Mouse (Mus musculus) left cerebral cortex, adult 9 months (tissue): Measurements from ENCODE around the gene Gm17662.

Experiments used
- DNase-seq, 2 experiments: peaks; one replicate each; pipeline ENCODE4 v3.0.0; 2022; ENCODE audit warnings: low spot score in 2 of 2

Gene Gm17662

GRCm38 (mm10) chr4:104888499-104889262, 31.6 kb downstream of the Gm17662 start:
- no peak for DNase-seq

DNA sequence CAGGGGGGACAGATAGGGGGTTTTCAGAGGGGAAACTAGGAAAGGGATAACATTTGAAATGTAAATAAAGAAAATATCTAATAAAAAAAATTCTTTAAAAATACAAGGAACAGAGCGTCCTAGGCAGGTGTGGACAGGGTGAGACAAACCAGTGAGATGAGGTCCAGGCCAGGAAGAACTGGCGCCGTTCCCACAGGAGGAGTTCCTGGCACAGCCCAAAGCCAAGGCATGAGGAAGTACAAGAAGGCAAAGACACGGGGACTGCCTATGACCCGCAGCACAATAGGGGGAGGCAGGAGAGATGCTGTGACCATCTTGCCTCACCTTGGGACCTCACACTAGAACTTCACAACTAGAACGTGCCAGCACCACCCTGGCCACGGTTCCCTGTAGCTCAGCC, 34.6 kb downstream of the Gm17662 start:
- no peak for DNase-seq

DNA sequence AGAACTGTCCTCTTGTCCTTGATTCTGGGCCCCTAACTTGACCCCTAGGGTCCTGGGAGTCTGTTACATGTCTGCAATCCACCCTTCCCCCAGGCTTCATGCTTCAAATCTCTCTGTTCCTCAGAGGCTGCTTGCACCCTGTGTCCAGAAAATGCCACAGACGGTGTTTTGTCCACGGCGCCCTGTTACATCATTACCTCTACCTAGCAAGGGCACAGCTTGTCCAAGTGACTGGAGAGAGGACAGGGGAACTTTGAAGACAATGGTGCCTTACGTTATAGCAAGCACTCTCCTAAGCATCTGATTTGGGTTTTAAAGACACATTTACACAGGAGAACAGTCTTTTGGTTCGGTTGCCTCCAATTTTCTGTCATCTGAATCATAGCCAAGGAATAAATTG, 36.5 kb downstream of the Gm17662 start:
- DNase-seq, result no peak

GRCm38 (mm10) chr4:104894004-104894734, 37.0 kb downstream of the Gm17662 start:
- peak; percentile 30 to 55 for DNase-seq

DNA sequence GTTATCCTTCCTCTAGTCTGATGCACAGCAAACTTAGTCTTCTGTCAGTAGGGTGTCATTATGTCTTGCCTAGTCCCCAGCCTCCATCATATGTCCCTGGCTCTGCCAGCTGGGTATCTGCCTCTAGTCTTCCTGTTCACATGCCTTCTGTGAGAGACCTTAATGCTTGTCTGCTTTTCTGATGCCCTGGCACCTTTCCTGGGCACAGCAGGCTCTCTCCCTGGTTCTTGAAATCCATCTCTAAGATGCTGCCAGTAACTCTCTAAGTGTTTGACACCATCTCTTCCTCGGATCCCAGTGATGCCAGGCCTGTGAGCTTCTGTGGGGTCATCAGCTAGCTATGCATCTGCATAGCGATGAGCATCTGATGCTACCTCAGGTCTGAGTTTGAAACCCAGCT, 45.7 kb downstream of the Gm17662 start:
- no peak for DNase-seq

DNA sequence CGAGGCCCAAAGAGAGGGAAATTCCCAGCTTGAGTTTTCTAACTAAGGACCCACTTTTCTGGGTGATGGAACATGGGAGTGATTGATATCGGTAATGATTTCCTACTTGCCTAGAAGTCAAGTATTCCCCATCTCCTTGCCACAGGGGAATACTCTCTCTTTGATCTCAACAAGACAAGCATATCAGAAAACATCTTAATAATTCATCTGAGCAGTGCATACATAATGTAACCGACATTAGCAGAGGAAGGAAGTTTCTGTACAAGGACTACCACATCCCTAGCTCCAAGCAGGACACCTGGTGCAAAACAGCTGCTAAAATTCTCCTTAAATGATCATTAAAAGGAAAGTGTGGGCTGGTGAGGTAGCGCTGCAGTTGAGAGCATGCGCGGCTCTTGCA, 47.9 kb downstream of the Gm17662 start:
- DNase-seq, result no peak
